Mouse (Mus musculus) cerebellum, adult 2 months (tissue): ENCODE results near the gene Kalrn.

Experiments
- CTCF ChIP-seq: fragments of 200-500 bp; IDR thresholded peaks from 2 replicates; pipeline ENCODE4 v1.5.1; 2011; ENCODE audit warnings: low read depth, mild to moderate bottlenecking, control low read depth, low read length, moderate library complexity, borderline replicate concordance; ENCODE audit not compliant: insufficient read depth
- POLR2A ChIP-seq: fragments of 200-500 bp; IDR thresholded peaks from 2 replicates; pipeline ENCODE4 v1.6.1; 2011; ENCODE audit warnings: low read length, control low read depth, borderline replicate concordance; ENCODE audit not compliant: insufficient read depth

GRCm38 (mm10) chr16:34538679-34539185 is 34.6 kb downstream of the Kalrn start:
- TF ChIP-seq CTCF (no peak), POLR2A (no peak)
